Mouse (Mus musculus) midbrain, embryonic 14.5 days (tissue): ENCODE results near the gene Sdccag8. TPM values are rescaled to one million over a fixed set of nuclear protein-coding genes. Genes with fewer than 3 reads are reported as not detected.

Experiments used
- ATAC-seq: fragments of 200-750 bp; cut with Nextera tagmentation; 2 replicates; pipeline ENCODE4 v1.8.0; 2017; ENCODE audit warnings: moderate number of reproducible peaks, moderate library complexity; ENCODE audit not compliant: low FRiP score, low TSS enrichment
- DNase-seq: peaks from one replicate; pipeline ENCODE4 v3.0.0-alpha.2; 2015
- H3K27ac ChIP-seq: fragments of 300-500 bp; sonication (generic); replicated peaks from 2 replicates; pipeline ENCODE4 v1.5.1; 2014; ENCODE audit warnings: mild to moderate bottlenecking, low read depth, low read length, moderate library complexity
- H3K27me3 ChIP-seq: fragments of 300-500 bp; sonication (generic); 2 replicates; pipeline ENCODE4 v1.6.1; 2014; ENCODE audit warnings: low read length, control low read depth, mixed read lengths; ENCODE audit not compliant: control insufficient read depth, insufficient read depth
- H3K36me3 ChIP-seq: fragments of 300-500 bp; sonication (generic); 2 replicates; pipeline ENCODE4 v1.6.1; 2014; ENCODE audit warnings: low read length, control low read depth; ENCODE audit not compliant: control insufficient read depth, insufficient read depth
- H3K4me1 ChIP-seq: fragments of 300-500 bp; sonication (generic); 2 replicates; pipeline ENCODE4 v1.6.1; 2014; ENCODE audit warnings: mild to moderate bottlenecking, antibody characterized with exemption, low read length, control low read depth; ENCODE audit not compliant: control insufficient read depth, insufficient read depth
- H3K4me2 ChIP-seq: fragments of 300-500 bp; sonication (generic); 2 replicates; pipeline ENCODE4 v1.6.1; 2014; ENCODE audit warnings: mild to moderate bottlenecking, low read length, moderate library complexity
- H3K4me3 ChIP-seq: fragments of 300-500 bp; sonication (generic); replicated peaks from 2 replicates; pipeline ENCODE4 v1.5.1; 2014; ENCODE audit warnings: low read depth, low read length
- H3K9ac ChIP-seq: fragments of 300-500 bp; sonication (generic); replicated peaks from 2 replicates; pipeline ENCODE4 v1.6.1; 2014; ENCODE audit warnings: mild to moderate bottlenecking, low read length, moderate library complexity
- H3K9me3 ChIP-seq: fragments of 300-500 bp; sonication (generic); 2 replicates; pipeline ENCODE4 v1.6.1; 2016; ENCODE audit warnings: low read length, control low read depth, mixed read lengths; ENCODE audit not compliant: control insufficient read depth
- WGBS: fragments of 180-500 bp; shearing (Covaris S2); extraction: QIAGEN DNeasy Blood & Tissue Kit; methylation state at CpG from one replicate; pipeline ENCODE4 v1.1.7; 2014; 5-methylcytosine and 5-hydroxymethylcytosine counted together
- polyA plus RNA-seq: library from polyadenylated mRNA; unstranded; fragments of >200 nt; fragmentation: Nextera tagmentation; extraction: Ambion mirVana; gene quantifications from 2 replicates; pipeline ENCODE4 v1.2.1, GENCODE M21; 2014

Sdccag8 gene
- polyA plus RNA-seq, 1 experiment from 2014 or later, result 23.5 TPM

DNA sequence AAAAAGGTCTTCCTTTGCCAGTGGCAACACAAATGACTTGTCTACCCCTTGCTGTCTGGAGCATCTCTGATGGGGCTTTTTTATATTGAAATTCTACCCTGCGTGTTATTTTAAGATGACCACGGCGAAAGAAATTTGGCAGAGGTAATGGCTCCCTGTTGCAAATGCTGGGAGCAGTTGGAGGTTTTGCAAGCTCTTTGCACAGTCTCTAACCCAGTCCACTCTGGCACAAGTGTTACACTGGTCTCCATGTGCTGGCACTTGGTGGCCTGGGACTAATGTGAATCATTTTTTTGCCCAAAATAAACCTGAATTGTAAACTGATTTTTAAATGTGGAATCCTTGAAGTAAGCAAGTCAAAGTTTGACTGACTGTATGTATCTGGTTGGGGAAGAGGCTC, 199.3 kb downstream of the Sdccag8 start:
- Histone ChIP-seq H3K4me1 (peaks cover 40% of the 10 kb centered on the region), H3K4me2 (no peak overlapping the region), H3K9me3 (no peaks in the 10 kb centered on the region), H3K36me3 (peaks cover 4% of the 10 kb centered on the region; the same call in 1 of the 2 replicates), H3K27me3 (no peaks in the 10 kb centered on the region), H3K27ac (peak overlapping the region; percentile 72; the same call in 1 of the 2 replicates), H3K4me3 (no peak overlapping the region), H3K9ac (no peak overlapping the region)
- no peak for DNase-seq
- no peak for ATAC-seq
- 83% methylated on average over 3 of the region's 3 CpGs for WGBS

DNA sequence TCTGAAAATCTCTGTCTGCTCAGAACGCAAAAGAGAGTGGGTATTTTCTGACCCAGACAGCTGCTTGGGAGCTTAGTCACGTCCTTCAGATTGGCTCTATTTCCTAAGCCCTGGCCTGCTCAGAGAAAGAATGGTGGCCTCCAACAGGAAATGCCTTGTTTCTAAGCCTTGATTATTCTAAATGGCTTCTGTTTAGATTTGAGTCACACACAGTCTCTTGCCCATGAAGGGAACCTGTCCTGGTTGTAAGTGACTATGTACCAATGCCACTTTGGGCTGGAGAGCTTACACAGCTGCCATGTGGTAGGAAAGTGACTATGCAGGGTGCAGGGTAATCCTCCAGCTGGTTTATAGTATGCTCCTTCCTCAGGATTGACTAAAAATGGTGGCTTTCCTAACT, 199.9 kb downstream of the Sdccag8 start:
- H3K9me3 ChIP-seq, result no peaks in the 10 kb centered on the region
- H3K4me1 ChIP-seq, result peaks cover 40% of the 10 kb centered on the region
- H3K27me3 ChIP-seq, result no peaks in the 10 kb centered on the region
- H3K4me2 ChIP-seq, result no peak overlapping the region
- no peak overlapping the region for H3K4me3 ChIP-seq
- peak overlapping the region; percentile 72 for H3K27ac ChIP-seq
- 20% methylated on average over 2 of the region's 2 CpGs for WGBS
- DNase-seq (no peak), ATAC-seq (peak; percentile 14; the same call in 1 of the 2 replicates)
- no peak overlapping the region for H3K9ac ChIP-seq
- H3K36me3 ChIP-seq, result peaks cover 4% of the 10 kb centered on the region; the same call in 1 of the 2 replicates

DNA sequence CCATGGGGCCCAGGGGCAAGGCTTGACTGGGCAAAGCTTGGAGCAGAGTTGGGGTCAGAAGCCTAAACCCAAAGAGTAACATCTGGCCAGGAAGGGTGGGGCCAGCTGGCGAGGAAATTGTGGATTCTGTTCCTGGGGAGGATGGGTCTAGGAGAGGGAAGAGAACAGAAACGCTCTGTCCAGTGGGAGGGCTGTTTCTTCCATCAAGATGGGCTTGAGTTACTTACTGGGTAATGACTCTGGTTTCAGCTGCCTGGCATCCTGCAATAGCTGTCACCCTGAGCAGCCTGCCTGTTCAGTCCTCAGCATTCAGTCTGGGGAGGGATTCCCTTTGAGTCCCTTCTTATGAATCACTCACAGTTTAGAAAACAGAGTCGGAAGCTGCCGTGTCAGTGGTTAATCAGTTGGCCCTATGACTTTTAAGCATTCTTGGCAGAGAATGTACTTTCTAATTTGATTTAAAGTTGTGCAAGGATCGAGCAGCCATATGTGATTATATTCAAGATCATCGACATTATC, 200.5 kb downstream of the Sdccag8 start:
- Histone ChIP-seq H3K4me1 (peaks cover 34% of the 10 kb centered on the region), H3K9ac (no peak overlapping the region), H3K4me3 (no peak overlapping the region), H3K27me3 (no peaks in the 10 kb centered on the region), H3K36me3 (peaks cover 4% of the 10 kb centered on the region; the same call in 1 of the 2 replicates), H3K9me3 (no peaks in the 10 kb centered on the region), H3K27ac (peak overlapping the region; percentile 72), H3K4me2 (no peak overlapping the region)
- ATAC-seq (peak; percentile 16; the same call in 1 of the 2 replicates), DNase-seq (no peak)
- 48% methylated on average over 6 of the region's 6 CpGs for WGBS

DNA sequence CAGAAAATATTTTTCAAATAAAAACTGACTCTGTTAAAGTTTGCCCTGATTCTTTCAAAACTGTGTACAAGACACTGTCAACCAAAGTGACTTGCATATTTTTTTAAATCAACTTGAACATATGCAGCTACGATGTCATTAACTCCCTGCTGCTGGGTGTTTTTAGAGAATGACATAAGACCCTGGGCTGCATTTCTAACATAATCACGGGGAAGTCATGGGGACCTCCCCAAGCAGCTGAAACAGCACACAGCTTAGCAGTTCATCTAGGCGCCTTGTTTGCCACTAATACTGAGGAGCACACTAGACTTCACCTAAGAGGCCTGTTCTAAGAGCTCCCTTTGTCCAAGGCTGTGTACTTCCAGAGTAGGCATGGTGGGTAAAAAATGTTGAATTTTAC, 201.5 kb downstream of the Sdccag8 start:
- 28% methylated on average over 3 of the region's 3 CpGs for WGBS
- ATAC-seq, result no peak
- peaks cover 25% of the 10 kb centered on the region for H3K4me1 ChIP-seq
- H3K9me3 ChIP-seq, result no peaks in the 10 kb centered on the region
- H3K4me2 ChIP-seq, result no peak overlapping the region
- H3K4me3 ChIP-seq, result no peak overlapping the region
- no peak overlapping the region for H3K27ac ChIP-seq
- DNase-seq, result no peak
- no peak overlapping the region for H3K9ac ChIP-seq
- H3K27me3 ChIP-seq, result no peaks in the 10 kb centered on the region
- peaks cover 4% of the 10 kb centered on the region; the same call in 1 of the 2 replicates for H3K36me3 ChIP-seq

DNA sequence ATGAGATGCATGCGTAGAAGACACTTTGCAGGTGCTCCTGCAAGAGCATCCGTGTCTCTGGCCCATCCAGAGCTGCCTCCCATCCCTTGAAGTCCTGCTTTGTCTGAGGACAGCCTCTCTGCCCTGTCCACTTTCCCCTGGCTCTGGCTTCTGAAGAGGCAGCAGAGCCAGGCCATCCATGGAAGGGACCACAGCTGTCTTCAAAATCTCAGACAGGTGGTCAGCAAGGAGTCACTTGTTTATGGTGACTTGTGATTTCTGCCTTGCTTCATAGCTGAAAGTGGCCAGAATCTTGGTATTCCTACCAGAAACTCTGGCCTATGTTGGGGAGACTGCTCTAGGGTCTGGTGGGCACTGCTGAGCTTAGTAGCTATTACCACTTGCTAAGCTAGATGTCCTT, 202.3 kb downstream of the Sdccag8 start:
- WGBS, result 83% methylated on average over 2 of the region's 2 CpGs

DNA sequence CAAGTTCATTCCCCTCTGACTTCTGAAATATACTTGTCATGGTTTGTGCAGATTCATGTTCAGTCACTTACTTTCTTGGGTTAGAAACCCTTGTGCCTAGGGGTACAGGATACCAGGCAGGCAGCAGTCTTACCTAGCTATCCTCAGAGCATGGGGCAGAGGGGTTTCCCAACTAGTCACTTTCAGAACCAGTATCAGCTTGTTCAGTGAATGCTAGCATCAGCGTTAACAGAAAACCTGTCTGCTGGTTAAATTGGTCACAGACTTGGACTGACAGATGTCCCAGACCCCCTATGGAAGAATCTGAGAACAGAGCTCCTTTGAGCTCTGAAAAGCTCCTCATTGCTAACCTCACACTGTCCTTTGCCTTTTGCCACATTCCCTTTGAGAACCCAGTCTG, 204.3 kb downstream of the Sdccag8 start:
- no peaks in the 10 kb centered on the region for H3K9me3 ChIP-seq
- no peaks in the 10 kb centered on the region for H3K27me3 ChIP-seq
- H3K27ac ChIP-seq, result no peak overlapping the region
- H3K4me1 ChIP-seq, result peaks cover 13% of the 10 kb centered on the region; the same call in 1 of the 2 replicates
- WGBS, result 71% methylated on average over 1 of the region's 1 CpGs
- ATAC-seq, result no peak
- no peak overlapping the region for H3K9ac ChIP-seq
- peaks cover 22% of the 10 kb centered on the region for H3K36me3 ChIP-seq
- H3K4me3 ChIP-seq, result no peak overlapping the region
- no peak for DNase-seq
- no peak overlapping the region for H3K4me2 ChIP-seq

More for the DNA sequence above, 202.3 kb downstream of the Sdccag8 start:
- no peak overlapping the region for H3K4me3 ChIP-seq
- peaks cover 4% of the 10 kb centered on the region; the same call in 1 of the 2 replicates for H3K36me3 ChIP-seq
- H3K4me2 ChIP-seq, result no peak overlapping the region
- no peaks in the 10 kb centered on the region for H3K27me3 ChIP-seq
- ATAC-seq (no peak), DNase-seq (no peak)
- H3K27ac ChIP-seq, result no peak overlapping the region; the same call in 1 of the 2 replicates
- H3K9ac ChIP-seq, result no peak overlapping the region
- no peaks in the 10 kb centered on the region for H3K9me3 ChIP-seq
- peaks cover 17% of the 10 kb centered on the region; the same call in 1 of the 2 replicates for H3K4me1 ChIP-seq

DNA sequence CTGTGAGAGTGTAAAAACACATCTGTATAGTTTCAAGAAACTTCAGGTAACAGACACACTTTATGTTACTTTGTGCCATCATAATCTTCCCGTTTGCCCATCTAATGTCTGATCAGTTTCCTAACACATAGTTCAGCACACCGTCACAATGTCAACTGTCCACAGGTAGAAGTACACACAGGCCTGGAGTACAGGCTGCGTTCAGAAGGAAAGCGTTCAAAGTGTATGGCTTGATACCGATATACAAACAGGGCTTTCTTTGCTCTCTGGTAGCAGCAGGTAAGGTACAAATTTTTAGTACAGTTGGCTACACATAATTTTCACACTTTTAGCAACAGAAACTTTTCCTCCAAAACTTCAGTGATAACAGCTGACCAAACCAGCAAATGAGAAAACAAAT, 205.2 kb downstream of the Sdccag8 start:
- peaks cover 30% of the 10 kb centered on the region for H3K36me3 ChIP-seq
- H3K27me3 ChIP-seq, result no peaks in the 10 kb centered on the region
- 96% methylated on average over 5 of the region's 5 CpGs for WGBS
- H3K4me1 ChIP-seq, result peaks cover 9% of the 10 kb centered on the region; the same call in 1 of the 2 replicates
- ATAC-seq (no peak), DNase-seq (no peak)
- H3K9ac ChIP-seq, result no peak overlapping the region
- no peak overlapping the region for H3K4me3 ChIP-seq
- H3K4me2 ChIP-seq, result no peak overlapping the region
- no peaks in the 10 kb centered on the region for H3K9me3 ChIP-seq
- no peak overlapping the region for H3K27ac ChIP-seq

DNA sequence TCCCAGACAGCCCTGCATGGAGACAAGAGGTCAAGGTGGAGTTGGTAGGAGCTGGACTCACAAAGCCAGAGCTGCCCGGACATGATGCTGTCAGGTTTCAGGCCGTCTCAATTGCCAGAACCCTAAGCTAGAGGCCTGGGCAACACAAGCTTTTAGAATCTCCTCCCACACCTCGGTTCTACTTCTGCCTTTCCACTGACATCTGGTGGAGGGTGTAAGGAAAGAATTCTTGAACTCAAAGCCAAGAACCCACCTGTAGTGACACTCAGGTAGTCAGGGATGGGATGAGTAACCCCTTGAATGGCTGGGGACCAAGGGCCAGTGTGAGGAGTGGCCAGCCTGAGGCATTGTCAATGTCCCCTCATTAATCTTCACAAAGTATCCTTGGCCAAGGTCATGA, 208.3 kb downstream of the Sdccag8 start:
- no peak for ATAC-seq
- WGBS, result 55% methylated on average over 3 of the region's 3 CpGs
- H3K36me3 ChIP-seq, result peaks cover 36% of the 10 kb centered on the region
- no peak for DNase-seq
- no peaks in the 10 kb centered on the region for H3K9me3 ChIP-seq
- H3K4me3 ChIP-seq, result no peak overlapping the region
- H3K27ac ChIP-seq, result no peak overlapping the region
- no peaks in the 10 kb centered on the region for H3K27me3 ChIP-seq
- no peaks in the 10 kb centered on the region for H3K4me1 ChIP-seq
- H3K4me2 ChIP-seq, result no peak overlapping the region
- H3K9ac ChIP-seq, result no peak overlapping the region

DNA sequence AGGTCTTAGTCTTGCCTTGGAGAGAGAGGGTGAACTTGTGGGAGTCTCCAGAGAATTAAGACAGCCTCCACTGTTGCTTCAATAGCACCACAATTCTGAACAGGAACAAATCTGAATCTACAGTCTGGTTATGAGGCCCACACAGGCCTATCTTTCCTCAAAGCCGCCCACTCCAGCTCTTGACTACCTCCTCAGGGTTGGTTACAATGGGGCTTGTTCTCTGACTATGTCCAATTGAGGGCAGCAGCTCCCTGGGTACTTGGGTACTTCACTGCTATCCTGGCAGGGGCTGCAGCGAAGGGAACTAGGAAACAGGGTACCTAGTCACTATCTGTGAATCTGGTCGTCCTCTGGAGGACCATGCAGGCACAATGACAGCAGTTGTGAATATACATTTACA, 213.2 kb downstream of the Sdccag8 start:
- Histone ChIP-seq H3K4me3 (no peak overlapping the region), H3K27me3 (no peaks in the 10 kb centered on the region), H3K4me2 (no peak overlapping the region), H3K27ac (no peak overlapping the region), H3K9ac (no peak overlapping the region), H3K9me3 (no peaks in the 10 kb centered on the region), H3K4me1 (no peaks in the 10 kb centered on the region), H3K36me3 (peaks cover 30% of the 10 kb centered on the region)
- WGBS, result 90% methylated on average over 3 of the region's 3 CpGs
- ATAC-seq (no peak), DNase-seq (no peak)
